Mouse (Mus musculus) G1E (cell line): ENCODE data around the gene Nucks1.

Experiments used
- CTCF ChIP-seq: IDR thresholded peaks from 2 replicates; pipeline ENCODE4 v1.5.1; 2012; ENCODE audit warnings: low read depth, low read length, inconsistent platforms, mixed read lengths
- GATA1 ChIP-seq: IDR thresholded peaks from 2 replicates; pipeline ENCODE4 v1.6.1; 2012; ENCODE audit warnings: borderline replicate concordance, low read length, inconsistent platforms, mixed read lengths
- TAL1 ChIP-seq: conservative IDR thresholded peaks from 2 replicates; pipeline ENCODE4 v1.6.1; 2012; ENCODE audit warnings: low read depth, low read length, inconsistent platforms, mixed read lengths

GRCm38 (mm10) chr1:131957416-131957815 lies 47.1 kb downstream of the Nucks1 start:
- TF ChIP-seq CTCF (no peak), GATA1 (no peak), TAL1 (no peak)
